Mouse (Mus musculus) liver, embryonic 14.5 days (tissue): ENCODE measurements around the gene Syt6.

ENCODE experiments used
- CTCF ChIP-seq: IDR thresholded peaks from 2 replicates; pipeline ENCODE4 v1.5.1; 2016; ENCODE audit warnings: antibody characterized with exemption, low read depth, control low read depth
- EP300 ChIP-seq: IDR thresholded peaks from 2 replicates; pipeline ENCODE4 v1.6.1; 2016; ENCODE audit warnings: antibody characterized with exemption, low read depth

DNA sequence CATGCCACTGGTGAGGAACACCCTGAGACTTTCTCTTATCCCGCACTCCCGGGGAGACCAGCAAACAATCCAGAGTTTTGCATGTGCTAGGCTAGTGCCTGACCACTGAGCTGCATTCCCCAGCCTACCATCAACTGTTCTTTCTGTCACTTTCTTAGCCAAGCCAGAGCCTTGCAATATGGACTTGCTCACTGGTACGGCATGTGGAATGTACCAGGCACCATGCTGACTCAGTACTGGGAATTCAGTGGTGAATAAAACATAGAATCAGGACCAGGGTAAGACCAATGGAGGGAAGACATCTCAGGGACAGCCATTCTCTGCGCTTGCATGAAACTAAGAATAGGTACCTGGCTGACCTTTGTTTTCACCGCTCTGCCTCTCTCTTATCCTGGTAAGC is 35.2 kb downstream of the Syt6 start:
- no peak for TF ChIP-seq EP300
- no peak for TF ChIP-seq CTCF
